Mouse (Mus musculus): ENCODE results near the gene Upf1.

Upf1 gene

GRCm38 (mm10) chr8:70327512-70327911, 25.6 kb downstream of the Upf1 start:
- no peak for DNase-seq (ENCODE audit: low read depth, low spot score)

GRCm38 (mm10) chr8:70323716-70324115, 29.4 kb downstream of the Upf1 start:
- no peak for DNase-seq (ENCODE audit: low read depth, low spot score)

- no peak for DNase-seq (ENCODE audit: low read depth, low spot score)
These were observed 35.2 kb downstream of the Upf1 start for GRCm38 (mm10) chr8:70317872-70318271.

GRCm38 (mm10) chr8:70316511-70317504, 36.3 kb downstream of the Upf1 start:
- no peak for DNase-seq (ENCODE audit: low read depth, low spot score)

- no peak for DNase-seq (ENCODE audit: low read depth, low spot score)
These were observed 37.2 kb downstream of the Upf1 start, which contains the start of gene Cers1 for GRCm38 (mm10) chr8:70315624-70316510. TSS of gene Cers1 (plus strand) at chr8:70315775.

GRCm38 (mm10) chr8:70313399-70313798, 39.7 kb downstream of the Upf1 start:
- DNase-seq (ENCODE audit: low read depth, low spot score) = no peak

GRCm38 (mm10) chr8:70309311-70309710, 43.8 kb downstream of the Upf1 start:
- DNase-seq (ENCODE audit: low read depth, low spot score) = peak; percentile 59

GRCm38 (mm10) chr8:70302901-70303300, 50.2 kb downstream of the Upf1 start:
- DNase-seq (ENCODE audit: low read depth, low spot score) = no peak

- peak; percentile 95 for DNase-seq (ENCODE audit: low read depth, low spot score)
These were observed 50.7 kb downstream of the Upf1 start, which contains the start of the genes Ddx49 and Cope for GRCm38 (mm10) chr8:70302358-70302890. TSS of gene Ddx49 (minus strand) at chr8:70302489. TSS of gene Cope (plus strand) at chr8:70302518.

- no peak for DNase-seq (ENCODE audit: low read depth, low spot score)
These were observed 52.2 kb downstream of the Upf1 start for GRCm38 (mm10) chr8:70300881-70301280.

- no peak for DNase-seq (ENCODE audit: low read depth, low spot score)
These were observed 59.1 kb downstream of the Upf1 start for GRCm38 (mm10) chr8:70293988-70294405.

GRCm38 (mm10) chr8:70286737-70287136, 66.3 kb downstream of the Upf1 start:
- DNase-seq (ENCODE audit: low read depth, low spot score) = peak; percentile 64

GRCm38 (mm10) chr8:70285304-70285703, 67.8 kb downstream of the Upf1 start:
- DNase-seq (ENCODE audit: low read depth, low spot score) = no peak

- DNase-seq (ENCODE audit: low read depth, low spot score) = no peak
These were observed 68.7 kb downstream of the Upf1 start for GRCm38 (mm10) chr8:70284421-70284820.

- peak; percentile 21 for DNase-seq (ENCODE audit: low read depth, low spot score)
These were observed 69.7 kb downstream of the Upf1 start for GRCm38 (mm10) chr8:70283136-70284077.

- DNase-seq (ENCODE audit: low read depth, low spot score) = peak; percentile 90
These were observed 70.4 kb downstream of the Upf1 start, which contains the start of gene Homer3 for GRCm38 (mm10) chr8:70282603-70283135. TSS of gene Homer3 (plus strand) at chr8:70282827.
